Mouse (Mus musculus) small intestine, adult 2 months (tissue): Measurements from ENCODE around the gene Tescl.

Source experiments
- CTCF ChIP-seq: fragments of 200-500 bp; IDR thresholded peaks from 2 replicates; pipeline ENCODE4 v1.5.1; 2012; ENCODE audit warnings: low read depth, mild to moderate bottlenecking, control low read depth, inconsistent platforms, low read length, moderate library complexity, mixed read lengths; ENCODE audit not compliant: insufficient replicate concordance, insufficient read length; ENCODE audit errors: extremely low read depth
- POLR2A ChIP-seq: fragments of 200-500 bp; IDR thresholded peaks from 2 replicates; pipeline ENCODE4 v1.6.1; 2012; ENCODE audit warnings: low read depth, mild to moderate bottlenecking, control low read depth, inconsistent platforms, low read length, moderate library complexity

DNA sequence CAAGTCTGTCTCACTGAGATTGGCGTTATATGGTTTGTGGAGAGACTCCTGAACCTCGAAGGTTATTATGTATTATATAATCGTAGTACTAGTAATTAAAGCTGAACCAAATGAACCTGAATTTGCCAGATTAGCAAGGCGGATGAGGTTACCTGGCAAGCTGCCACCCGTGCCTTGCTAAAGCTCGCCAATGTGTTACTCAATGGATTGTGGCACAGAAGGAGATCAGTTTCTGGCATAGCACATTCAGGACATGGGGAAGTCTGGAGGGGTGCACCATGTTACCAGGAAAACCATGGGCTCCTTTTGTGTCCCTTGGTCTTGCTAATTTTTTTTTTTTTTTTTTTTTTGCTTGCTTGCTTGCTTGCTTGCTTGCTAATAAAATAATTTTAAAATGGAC is 8.5 kb downstream of the Tescl start:
- TF ChIP-seq CTCF (no peak), POLR2A (no peak)
